Mouse (Mus musculus): ENCODE data around the gene Lix1. TPM values are rescaled to one million over a fixed set of nuclear protein-coding genes. Genes with fewer than 3 reads are reported as not detected.
"Not testable (repeated sequence)": the region's sequence is repeated elsewhere in the genome, so short reads cannot be mapped to it uniquely, and the experiment has no call there.

Lix1 gene
- total RNA-seq, 2 experiments from 2014 or later: 0.43 to 0.64 TPM

GRCm38 (mm10) chr17:17496234-17496633 is 93.8 kb downstream of the Lix1 start:
- not testable (repeated sequence) for DNase-seq (ENCODE audit: low spot score)

- no peak for DNase-seq (ENCODE audit: low spot score)
Observed at GRCm38 (mm10) chr17:17496730-17497129, 94.3 kb downstream of the Lix1 start.

GRCm38 (mm10) chr17:17498848-17499247 is 96.4 kb downstream of the Lix1 start:
- no peak for DNase-seq (ENCODE audit: low spot score)

- DNase-seq (ENCODE audit: low spot score): no peak
Observed at GRCm38 (mm10) chr17:17499278-17499677, 96.8 kb downstream of the Lix1 start.

GRCm38 (mm10) chr17:17506677-17507076 is 104.2 kb downstream of the Lix1 start:
- no peak for DNase-seq (ENCODE audit: low spot score)

Other genes with a start within 250 kb of the Lix1 start
- 10 to 100 TPM; 12.3 to 14.0 TPM for gene Riok2, start 28.4 kb upstream of the Lix1 start, total RNA-seq (2021)
- 10 to 100 TPM; 51.2 to 57.0 TPM for gene Lnpep, start 222.4 kb downstream of the Lix1 start, total RNA-seq (2021)

All from gastrocnemius, adult 18-20 months (tissue).